Mouse (Mus musculus) layer of hippocampus, adult 2 months (tissue): ENCODE results near the gene Foxc2. TPM values are rescaled to one million over a fixed set of nuclear protein-coding genes. Genes with fewer than 3 reads are reported as not detected.
A peak's percentile ranks its signal among the peaks of the same experiment; 100 is the strongest.

Source experiments
- DNase-seq, 2 experiments: peaks; one replicate each; pipeline ENCODE4 v3.0.0; 2022; ENCODE audit warnings: low spot score in 2 of 2
- H3K27ac ChIP-seq: fragments of 200-600 bp; 2 replicates; pipeline ENCODE4 v1.8.1; 2022
- H3K4me3 ChIP-seq: fragments of 200-600 bp; 2 replicates; pipeline ENCODE4 v1.8.1; 2022; ENCODE audit warnings: mild to moderate bottlenecking
- CTCF ChIP-seq: fragments of 200-600 bp; conservative IDR thresholded peaks from 2 replicates; pipeline ENCODE4 v1.8.1; 2022; ENCODE audit warnings: antibody characterized with exemption, mild to moderate bottlenecking, moderate library complexity
- long read RNA-seq, 2 experiments: library from polyadenylated mRNA; stranded (forward); transcript quantifications; one replicate each; pipeline ENCODE4 v2.0.0; 2021; ENCODE audit warnings: borderline mapping rate in 2 of 2
- total RNA-seq, 2 experiments: library from RNA; stranded (reverse); gene quantifications; 2 replicates each; pipeline ENCODE4 v1.2.3; 2021

The Foxc2 gene
- total RNA-seq, result 1 to 10 TPM; 1.0 to 1.1 TPM
- long read RNA-seq, experiment 1, result 0 reads
- long read RNA-seq, experiment 2, partial matches to known transcripts, result 0 of 1 reads
- long read RNA-seq, experiment 2, other reads (novel, unspliced or antisense), result 0 of 1 reads

DNA sequence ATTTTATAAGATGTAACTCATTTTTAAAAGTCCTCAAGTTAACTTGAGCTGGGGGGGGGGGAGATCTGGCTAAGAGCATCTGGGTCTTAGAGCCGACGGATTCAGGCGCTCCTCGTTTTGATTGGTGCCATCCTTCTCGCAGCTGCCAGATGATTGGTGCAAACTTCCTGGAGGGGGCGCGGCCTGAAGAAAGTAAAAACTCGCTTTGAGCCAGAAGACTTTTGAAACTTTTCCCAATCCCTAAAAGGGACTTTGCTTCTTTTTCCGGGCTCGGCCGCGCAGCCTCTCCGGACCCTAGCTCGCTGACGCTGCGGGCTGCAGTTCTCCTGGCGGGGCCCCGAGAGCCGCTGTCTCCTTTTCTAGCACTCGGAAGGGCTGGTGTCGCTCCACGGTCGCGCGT lies at the start of gene Foxc2:
Foxc2 (plus strand) TSS at position 224 of the 400 bp plus-strand sequence.
- H3K4me3 ChIP-seq, result peak within 1 kb of the TSS; percentile 47

DNA sequence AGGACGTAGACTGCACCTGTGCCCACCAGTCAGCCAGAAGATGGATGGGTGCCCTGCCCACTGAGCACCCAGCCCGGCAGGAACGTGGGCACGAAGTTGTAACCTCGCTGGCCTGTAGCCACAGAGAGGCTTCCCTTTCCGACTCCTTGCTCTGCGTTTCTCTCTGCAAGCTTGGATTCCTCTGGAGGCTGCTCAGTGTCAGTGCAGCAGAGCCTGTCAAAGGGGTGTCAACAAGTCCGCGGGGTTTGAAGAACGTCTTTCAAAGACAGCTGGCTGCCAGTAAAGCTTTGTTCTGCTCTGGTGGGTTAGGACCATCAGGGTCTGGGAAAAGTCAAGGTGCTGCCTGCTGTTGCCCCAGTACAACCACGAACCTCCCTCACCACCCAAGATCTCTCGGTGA lies 44.5 kb upstream of the Foxc2 start:
- TF ChIP-seq CTCF, result peak; percentile 61
- Histone ChIP-seq H3K27ac (no peak overlapping the region), H3K4me3 (no peak overlapping the region)
- no peak for DNase-seq

More for the DNA sequence above, at the start of gene Foxc2:
- H3K27ac ChIP-seq, result no peak within 1 kb of the TSS
- TF ChIP-seq CTCF, result no peak; the same call in 1 of the 2 replicates
- peak; percentile 27 to 45 for DNase-seq

DNA sequence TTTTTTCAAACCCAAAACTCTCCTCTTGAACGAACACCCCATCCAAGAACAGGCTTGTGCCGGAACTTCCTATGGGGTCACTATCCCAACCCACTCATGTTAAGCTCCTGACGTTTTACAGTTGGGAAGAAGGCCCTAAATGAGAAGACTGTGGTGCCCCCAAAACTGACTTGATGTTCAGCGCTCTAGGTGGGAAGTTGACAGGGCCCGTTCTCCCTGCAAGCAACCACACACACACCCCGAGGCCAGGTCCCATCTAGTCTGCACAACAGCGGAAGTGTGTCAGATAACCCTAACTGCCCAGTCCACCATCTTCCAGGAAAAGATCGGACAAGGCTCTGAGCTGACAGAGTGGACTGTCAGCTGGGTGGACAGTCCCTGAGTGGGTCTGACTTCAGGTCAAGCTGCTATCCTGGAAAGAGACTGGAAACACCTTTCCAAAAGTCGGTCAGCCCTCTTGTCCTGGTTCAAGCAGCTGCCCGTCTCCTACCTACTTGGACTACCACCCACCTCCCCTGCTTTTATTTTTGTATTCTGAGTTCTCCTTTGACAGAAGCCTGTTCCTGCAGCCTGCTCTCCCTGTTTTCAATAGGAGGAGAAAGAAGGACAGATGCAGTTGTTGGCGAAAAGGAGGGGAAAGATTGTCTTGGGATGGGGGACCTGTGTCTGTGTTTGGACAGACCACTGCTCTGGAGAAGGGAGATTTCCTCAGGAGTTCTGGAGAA lies 43.4 kb upstream of the Foxc2 start:
- no peak for DNase-seq
- H3K4me3 ChIP-seq, result no peak overlapping the region
- no peak for TF ChIP-seq CTCF
- no peak overlapping the region for H3K27ac ChIP-seq

DNA sequence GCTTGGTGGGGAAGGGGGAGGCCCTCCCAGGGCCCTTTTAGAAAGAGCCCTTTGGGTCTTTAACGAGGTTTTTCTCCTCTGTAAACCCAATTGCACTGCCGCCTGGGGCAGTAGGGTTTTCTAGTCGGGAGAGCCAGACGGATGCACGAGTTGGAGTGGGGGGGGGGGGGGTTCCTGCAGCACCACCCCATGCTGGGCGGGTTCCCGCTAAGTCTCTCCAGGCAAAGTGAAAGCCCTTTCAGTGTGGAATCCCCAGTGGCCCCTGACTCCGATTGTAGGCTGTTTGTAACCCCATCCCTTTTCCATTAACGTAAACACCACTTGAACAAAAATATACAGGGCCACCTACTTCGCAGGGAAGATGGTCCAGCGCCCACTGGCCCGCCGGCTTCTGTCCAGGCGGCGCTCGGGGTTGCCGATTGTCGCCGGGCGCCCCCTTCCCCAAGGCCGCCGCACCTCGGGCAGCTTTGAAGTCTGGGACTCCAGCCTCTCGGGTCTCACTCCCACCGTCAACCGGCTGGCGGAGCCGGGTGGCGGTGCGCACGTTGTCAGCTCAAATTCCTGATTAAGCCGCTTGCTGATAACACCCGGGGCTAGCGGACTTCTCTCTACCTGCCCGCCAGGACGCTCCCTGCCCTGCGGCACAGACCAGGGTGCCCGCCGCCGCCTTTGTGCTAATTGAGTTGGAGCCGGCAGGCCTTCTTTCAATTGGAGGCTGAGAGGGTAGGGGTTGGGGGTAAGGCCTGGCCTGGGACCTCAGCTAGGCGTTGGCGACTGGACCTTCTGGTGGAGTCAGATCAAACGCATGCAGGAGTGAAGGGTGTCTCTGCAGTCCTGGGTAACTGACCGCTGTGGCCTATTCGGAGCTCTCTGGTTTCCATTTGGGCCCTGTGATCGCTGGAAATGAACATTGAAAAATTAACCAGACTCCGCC lies 42.5 kb upstream of the Foxc2 start:
- TF ChIP-seq CTCF, result no peak
- DNase-seq, result no peak
- H3K4me3 ChIP-seq, result no peak overlapping the region
- H3K27ac ChIP-seq, result no peak overlapping the region

DNA sequence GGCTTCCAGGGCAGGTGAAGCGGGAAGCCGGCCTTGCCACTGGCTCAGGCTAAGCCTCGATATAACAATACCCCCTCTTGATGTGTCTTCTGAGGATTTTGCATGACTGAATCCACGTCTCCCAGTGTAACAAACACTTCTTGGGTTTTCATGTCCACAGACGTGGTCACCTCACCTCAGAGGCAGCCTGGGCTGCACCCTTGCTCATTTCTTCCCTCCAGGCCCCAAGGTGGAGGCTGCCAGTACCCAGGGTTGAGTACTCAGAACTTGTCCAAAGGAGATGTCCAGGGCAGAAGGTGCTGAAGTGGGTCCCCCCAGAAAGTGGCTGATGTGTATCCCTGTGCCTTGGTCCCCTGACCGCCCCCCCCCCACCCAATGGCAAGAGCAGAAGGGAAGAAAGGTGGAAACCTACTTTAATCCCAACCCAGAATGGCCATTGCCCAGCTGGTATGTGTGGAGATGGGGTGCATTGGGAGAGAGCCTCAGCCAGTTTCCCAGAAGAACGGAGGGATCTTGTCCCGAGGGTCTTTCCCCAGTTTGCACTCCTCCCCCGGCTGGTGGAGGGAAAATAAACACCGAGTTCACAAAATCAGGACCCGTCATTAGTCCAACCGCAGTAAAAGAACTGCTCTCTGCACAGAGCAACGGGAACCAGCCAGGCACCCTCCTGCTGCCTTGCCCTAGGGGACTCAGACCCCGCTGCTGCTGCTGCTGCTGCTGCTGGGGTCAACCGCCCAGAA lies 41.7 kb upstream of the Foxc2 start:
- Histone ChIP-seq H3K4me3 (no peak overlapping the region), H3K27ac (no peak overlapping the region)
- no peak for TF ChIP-seq CTCF
- no peak for DNase-seq

DNA sequence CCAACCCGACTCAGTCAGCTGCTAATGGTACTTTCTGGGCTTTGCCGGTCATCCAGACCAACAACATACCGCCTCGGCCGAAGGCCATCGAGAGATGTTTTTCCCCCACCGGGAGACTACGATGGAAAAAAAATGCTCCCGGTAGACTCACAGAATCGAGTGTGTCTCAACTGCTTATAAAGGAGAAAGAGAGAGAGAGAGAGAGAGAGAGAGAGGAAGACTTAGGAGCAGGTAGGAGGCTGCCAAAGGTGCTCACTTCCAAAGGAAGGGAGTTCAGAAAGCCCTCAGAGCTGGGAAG lies 41.2 kb upstream of the Foxc2 start:
- Histone ChIP-seq H3K4me3 (no peak overlapping the region), H3K27ac (no peak overlapping the region)
- TF ChIP-seq CTCF, result no peak
- DNase-seq, result no peak

DNA sequence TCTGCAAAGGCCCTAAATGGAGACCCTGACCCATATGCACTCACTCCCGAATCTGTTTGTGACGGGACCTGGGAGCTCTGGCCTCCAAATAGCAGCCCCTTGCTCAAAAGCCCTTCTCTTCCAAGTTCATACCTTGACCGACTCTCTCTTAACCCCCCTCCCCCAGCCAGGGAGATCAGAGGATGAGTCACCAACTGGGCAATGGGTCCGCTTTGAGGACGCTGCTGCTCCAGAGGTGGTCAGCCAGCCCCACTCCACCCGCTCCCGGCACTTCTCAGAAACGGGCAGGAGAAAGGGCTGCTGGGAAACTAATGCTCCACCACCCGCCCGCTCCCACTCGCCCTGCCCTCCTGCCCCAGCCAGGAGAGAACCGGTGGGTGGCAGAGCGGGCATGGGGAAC lies 40.0 kb upstream of the Foxc2 start:
- no peak overlapping the region for H3K27ac ChIP-seq
- no peak for DNase-seq
- H3K4me3 ChIP-seq, result no peak overlapping the region
- no peak for TF ChIP-seq CTCF

DNA sequence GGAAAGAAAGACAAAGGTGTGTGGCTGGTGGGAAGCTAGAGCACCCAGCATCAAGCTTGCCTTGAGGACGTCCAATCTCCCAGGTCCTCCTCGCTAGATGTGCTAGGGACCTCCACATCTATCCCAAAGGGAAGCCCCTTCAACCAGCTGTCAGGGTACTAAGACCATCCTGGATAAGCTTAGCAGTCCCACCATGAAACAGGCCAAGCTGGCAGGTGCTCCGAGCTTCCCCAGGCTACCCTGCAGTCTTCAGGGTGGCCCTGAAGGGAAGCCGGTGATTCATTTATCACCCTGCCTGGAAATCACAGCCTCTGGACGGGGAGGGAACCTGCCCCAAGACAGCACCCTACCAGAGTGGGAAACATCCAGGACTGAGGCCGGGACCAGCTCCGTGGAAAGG lies 39.4 kb upstream of the Foxc2 start:
- no peak for TF ChIP-seq CTCF
- no peak overlapping the region for H3K27ac ChIP-seq
- DNase-seq, result no peak
- H3K4me3 ChIP-seq, result no peak overlapping the region

DNA sequence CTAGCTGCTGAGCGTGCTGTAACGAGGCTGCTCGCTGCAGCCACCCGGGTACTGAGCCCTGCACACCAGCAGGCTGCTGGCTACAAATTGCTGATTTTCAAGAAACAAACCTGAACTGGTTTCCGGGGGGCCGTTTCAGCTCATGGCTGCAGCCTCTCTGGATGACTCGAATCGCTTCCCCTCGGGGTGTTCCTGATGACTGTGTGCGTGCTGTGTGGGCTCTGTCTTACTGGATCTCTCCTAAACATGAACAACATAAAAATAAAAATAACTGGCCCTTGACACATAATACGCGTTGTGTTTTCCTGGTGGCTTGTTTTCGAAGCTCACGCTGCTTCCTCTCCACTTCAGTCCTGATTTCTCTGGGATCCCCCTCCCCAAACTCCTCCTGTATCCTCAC lies 37.2 kb upstream of the Foxc2 start:
- TF ChIP-seq CTCF, result no peak
- no peak overlapping the region for H3K27ac ChIP-seq
- H3K4me3 ChIP-seq, result no peak overlapping the region
- no peak for DNase-seq

DNA sequence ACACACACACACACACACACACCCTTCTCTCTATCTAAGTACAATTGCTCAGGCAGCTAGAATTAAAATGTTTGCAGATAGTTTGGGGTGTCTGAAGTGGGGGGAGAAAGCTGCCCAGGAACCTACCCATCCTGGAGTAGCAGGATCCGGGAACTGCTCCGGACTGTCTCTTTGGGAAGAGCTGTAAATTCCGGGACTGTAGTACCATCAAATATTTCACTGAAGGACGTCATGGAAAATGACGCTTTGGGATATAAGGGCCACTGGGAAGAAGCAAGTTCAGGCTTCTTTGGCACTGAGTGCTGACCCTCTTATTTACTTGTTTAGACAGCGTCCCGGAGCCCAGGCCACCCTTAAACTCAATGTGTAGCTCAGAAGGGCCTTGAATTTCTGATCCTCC lies 36.8 kb upstream of the Foxc2 start:
- no peak for TF ChIP-seq CTCF
- Histone ChIP-seq H3K4me3 (no peak overlapping the region), H3K27ac (no peak overlapping the region)
- DNase-seq, result no peak

DNA sequence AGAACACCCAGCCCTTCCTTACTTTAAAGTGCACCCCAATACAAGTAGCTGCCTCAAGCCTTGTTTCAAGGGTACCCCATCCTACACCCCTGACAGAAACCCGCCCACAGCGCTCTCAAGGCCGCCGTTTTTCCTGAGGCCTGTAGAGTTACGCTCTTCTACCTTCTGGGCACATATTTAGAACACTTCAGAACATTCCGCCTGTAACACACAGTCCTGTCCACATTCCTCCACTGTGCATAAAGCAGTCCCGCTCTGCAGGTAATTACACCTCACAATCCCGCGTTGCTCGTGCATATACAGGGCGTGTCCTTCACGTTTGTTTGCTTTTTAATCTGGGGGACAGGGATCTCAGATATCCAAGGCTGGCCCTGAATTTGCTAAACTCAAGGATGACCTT lies 36.0 kb upstream of the Foxc2 start:
- Histone ChIP-seq H3K4me3 (no peak overlapping the region), H3K27ac (no peak overlapping the region)
- no peak for TF ChIP-seq CTCF
- no peak for DNase-seq

DNA sequence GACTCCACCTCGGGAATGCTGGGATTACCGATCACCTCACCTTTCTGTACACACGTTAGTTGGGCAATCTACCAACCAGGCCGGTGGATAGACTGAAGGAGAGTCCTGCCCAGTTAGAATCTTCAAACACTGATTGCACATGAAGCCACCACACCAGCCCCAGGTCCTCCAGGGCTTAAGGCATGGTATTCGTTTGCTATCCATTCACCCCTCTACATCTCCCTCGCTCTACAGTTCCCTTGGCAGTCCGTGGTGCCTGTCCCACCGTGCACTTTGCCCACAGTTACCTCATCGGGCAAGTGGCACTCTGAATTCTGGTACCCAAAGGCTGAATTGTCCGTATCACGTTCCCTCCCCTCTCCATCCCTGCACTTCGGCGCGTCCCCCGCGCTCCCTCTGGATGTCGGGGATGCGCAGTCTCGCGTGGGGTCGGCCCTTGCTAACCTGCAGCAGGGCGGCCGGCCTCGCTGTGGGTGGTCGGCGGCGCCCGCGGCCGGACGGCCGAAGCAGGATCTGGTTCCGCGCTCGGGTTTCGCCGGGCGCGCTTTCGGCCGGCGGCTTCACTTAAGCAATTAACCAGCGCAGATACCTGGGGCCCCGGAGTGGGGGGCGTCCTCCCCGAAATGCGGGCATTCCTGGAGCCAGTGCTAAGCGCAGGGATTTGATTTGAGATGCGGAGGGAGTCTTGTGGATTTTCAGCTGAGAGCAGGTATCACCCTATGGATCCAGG lies 35.4 kb upstream of the Foxc2 start:
- Histone ChIP-seq H3K4me3 (no peak overlapping the region), H3K27ac (no peak overlapping the region)
- no peak for TF ChIP-seq CTCF
- no peak for DNase-seq

DNA sequence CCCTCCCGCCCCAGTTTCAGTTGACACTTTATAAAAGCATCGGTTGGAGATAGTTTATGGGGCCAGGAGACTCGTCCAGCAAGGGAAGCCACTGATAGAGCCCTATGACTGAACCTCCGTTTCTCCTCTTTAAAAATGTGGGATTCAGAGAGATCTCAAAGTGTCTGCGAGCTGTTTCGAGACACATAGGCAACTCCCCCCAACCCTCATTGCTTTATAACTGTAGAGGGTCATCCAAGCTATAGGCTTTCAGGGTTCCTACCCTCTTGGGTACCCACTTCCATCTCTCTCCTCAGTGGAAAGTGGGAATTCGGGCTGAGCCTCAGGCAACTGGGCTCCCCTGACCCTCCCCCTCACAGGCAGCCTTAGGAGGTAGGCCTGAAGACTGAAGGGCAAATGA lies 34.6 kb upstream of the Foxc2 start:
- no peak for TF ChIP-seq CTCF
- Histone ChIP-seq H3K27ac (no peak overlapping the region), H3K4me3 (no peak overlapping the region)
- no peak for DNase-seq
